Mouse (Mus musculus) heart, adult 2 months (tissue): ENCODE results near the gene Ramp2. TPM values are rescaled to one million over a fixed set of nuclear protein-coding genes. Genes with fewer than 3 reads are reported as not detected.

Source experiments
- DNase-seq, 2 experiments: peaks; one replicate each; pipeline ENCODE4 v3.0.0; 2021
- H3K27ac ChIP-seq: fragments of 200-600 bp; 2 replicates; pipeline ENCODE4 v1.8.1; 2022
- H3K27me3 ChIP-seq: fragments of 200-500 bp; 2 replicates; pipeline ENCODE4 v1.6.1; 2012; ENCODE audit warnings: mild to moderate bottlenecking, low read length, inconsistent platforms, mixed read lengths; ENCODE audit not compliant: control insufficient read depth, insufficient read depth
- H3K36me3 ChIP-seq: fragments of 200-500 bp; 2 replicates; pipeline ENCODE4 v1.6.1; 2012; ENCODE audit warnings: low read length, inconsistent platforms; ENCODE audit not compliant: control insufficient read depth, insufficient read depth
- H3K4me1 ChIP-seq: fragments of 200-500 bp; 2 replicates; pipeline ENCODE4 v1.6.1; 2011; ENCODE audit warnings: low read length; ENCODE audit not compliant: control insufficient read depth, insufficient read depth
- H3K4me3 ChIP-seq: fragments of 200-600 bp; 2 replicates; pipeline ENCODE4 v1.8.1; 2022
- H3K79me2 ChIP-seq: fragments of 200-500 bp; replicated peaks from 2 replicates; pipeline ENCODE4 v1.6.1; 2012; ENCODE audit warnings: mild to moderate bottlenecking, inconsistent platforms, low read length, moderate library complexity, mixed read lengths; ENCODE audit not compliant: control insufficient read depth, insufficient read depth
- H3K9ac ChIP-seq: fragments of 200-500 bp; 2 replicates; pipeline ENCODE4 v1.6.1; 2012; ENCODE audit warnings: low read depth, mild to moderate bottlenecking, control low read depth, inconsistent platforms, low read length, mixed read lengths
- CTCF ChIP-seq: fragments of 200-600 bp; IDR thresholded peaks from 2 replicates; pipeline ENCODE4 v1.8.1; 2022; ENCODE audit warnings: antibody characterized with exemption, mild to moderate bottlenecking, moderate library complexity
- EP300 ChIP-seq: fragments of 200-500 bp; IDR thresholded peaks from 2 replicates; pipeline ENCODE4 v1.6.1; 2011; ENCODE audit warnings: low read depth, low read length, control low read depth; ENCODE audit not compliant: insufficient read depth
- POLR2A ChIP-seq: fragments of 200-500 bp; IDR thresholded peaks from 2 replicates; pipeline ENCODE4 v1.6.1; 2011; ENCODE audit warnings: mild to moderate bottlenecking, low read depth, low read length, control low read depth; ENCODE audit not compliant: insufficient read depth
- whole genome bisulfite sequencing: fragments of 180-500 bp; shearing (Covaris S2); methylation state at CpG from one replicate; pipeline ENCODE4 v1.1.7; 2018; 5-methylcytosine and 5-hydroxymethylcytosine counted together
- intact Hi-C: fragments of 180-260 bp; cut with DNase I; formaldehyde crosslinking; loops from one replicate; pipeline ENCODE4 v1.15.1; 2025
- polyA plus RNA-seq: library from polyadenylated mRNA; depleted of rRNA; stranded (reverse); fragments of >200 nt; gene quantifications from 2 replicates; pipeline ENCODE4 v1.2.3, GENCODE M21; 2012
- total RNA-seq, 2 experiments: library from RNA; stranded (reverse); gene quantifications; 2 replicates each; pipeline ENCODE4 v1.2.3; 2021

Ramp2 gene
- total and polyA plus RNA-seq, 3 experiments = 89.1 to 130 (median 90.3) TPM

DNA sequence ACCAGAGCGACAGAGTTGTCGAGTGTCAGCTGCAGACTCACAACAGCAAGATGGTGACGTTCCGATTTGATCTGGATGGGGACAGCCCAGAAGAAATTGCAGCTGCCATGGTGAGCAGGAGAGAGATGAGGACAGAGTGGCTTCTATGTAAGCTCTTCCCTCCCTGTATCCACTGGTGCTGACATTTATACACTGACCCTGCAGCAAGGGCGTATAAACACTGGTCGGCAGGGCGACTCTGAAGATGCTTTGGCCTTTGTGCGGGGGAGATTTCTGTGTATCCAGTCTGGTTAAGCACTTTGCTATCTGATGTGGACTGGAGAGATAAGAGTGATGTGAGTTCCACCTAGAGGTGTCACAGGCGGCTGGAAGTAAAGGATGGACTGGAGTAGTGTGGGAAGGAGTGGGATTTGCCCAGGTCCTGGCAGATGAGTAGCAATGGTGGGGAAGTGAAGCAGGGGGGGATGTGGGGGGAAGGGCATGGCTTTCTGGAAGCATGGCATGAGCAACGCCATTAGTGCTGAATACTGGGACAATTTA, 23.8 kb downstream of the Ramp2 start:
- TF ChIP-seq CTCF (no peak), POLR2A (no peak), EP300 (no peak)
- no peaks in the 10 kb centered on the region for H3K36me3 ChIP-seq
- intact Hi-C loops = no loop called here
- H3K27ac ChIP-seq = no peak overlapping the region
- no peaks in the 10 kb centered on the region for H3K79me2 ChIP-seq
- no peak overlapping the region for H3K4me3 ChIP-seq
- H3K27me3 ChIP-seq = no peaks in the 10 kb centered on the region
- H3K9ac ChIP-seq = no peak overlapping the region
- no peak for DNase-seq
- H3K4me1 ChIP-seq = no peaks in the 10 kb centered on the region
- 43% methylated on average over 10 of the region's 10 CpGs for WGBS

DNA sequence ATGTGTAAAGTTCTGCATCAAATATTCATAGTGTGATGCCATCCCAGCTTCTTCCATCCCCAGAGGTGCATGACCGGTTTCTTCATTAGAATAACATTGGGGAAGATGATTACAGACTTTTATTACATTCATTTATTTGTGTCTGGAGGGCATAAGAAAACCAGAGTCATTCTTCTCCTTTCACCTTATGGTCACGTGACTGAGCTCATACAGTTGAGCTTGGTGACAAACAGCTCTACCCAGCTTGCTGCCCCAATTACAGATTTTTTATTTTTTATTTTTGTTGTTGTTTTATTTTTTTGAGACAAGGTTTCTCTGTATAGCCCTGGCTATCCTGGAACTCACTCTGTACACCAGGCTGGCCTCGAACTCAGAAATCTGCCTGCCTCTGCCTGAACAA, 26.6 kb downstream of the Ramp2 start:
- no peak for DNase-seq
- intact Hi-C loops = no loop called here
- Histone ChIP-seq H3K27me3 (no peaks in the 10 kb centered on the region), H3K9ac (no peak overlapping the region), H3K27ac (no peak overlapping the region), H3K79me2 (no peaks in the 10 kb centered on the region), H3K4me1 (0 out of 2 replicates have a peak, but pooled peaks cover 1% of the 10 kb centered on the region), H3K4me3 (no peak overlapping the region), H3K36me3 (no peaks in the 10 kb centered on the region; the same call in 1 of the 2 replicates)
- no peak for TF ChIP-seq EP300
- no peak for TF ChIP-seq CTCF
- no peak for TF ChIP-seq POLR2A
- WGBS = 82% methylated on average over 3 of the region's 3 CpGs

DNA sequence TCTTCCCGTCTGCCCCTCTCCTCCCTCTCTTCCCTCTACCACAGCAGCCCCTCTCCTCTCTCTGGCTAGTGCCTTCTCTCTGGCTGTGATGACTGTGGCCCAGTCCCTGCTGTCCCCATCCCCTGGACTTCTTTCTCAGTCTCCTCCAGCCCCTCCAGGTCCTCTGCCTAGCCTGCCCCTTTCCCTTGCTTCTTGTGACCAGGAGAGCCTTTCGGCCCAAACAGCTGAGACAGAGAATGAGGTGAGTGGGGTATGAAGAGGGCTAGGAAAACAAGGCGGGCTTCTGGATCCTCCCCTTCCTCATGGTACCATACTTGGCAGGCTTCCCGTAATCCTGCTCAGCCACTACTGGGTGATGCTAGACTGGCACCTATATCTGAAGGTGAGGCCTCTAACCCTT, 29.5 kb downstream of the Ramp2 start:
- Histone ChIP-seq H3K79me2 (no peaks in the 10 kb centered on the region), H3K27me3 (no peaks in the 10 kb centered on the region), H3K27ac (no peak overlapping the region), H3K4me1 (peaks cover 7% of the 10 kb centered on the region), H3K36me3 (no peaks in the 10 kb centered on the region; the same call in 1 of the 2 replicates), H3K9ac (no peak overlapping the region), H3K4me3 (no peak overlapping the region)
- WGBS = 81% methylated on average over 4 of the region's 4 CpGs
- TF ChIP-seq POLR2A = no peak
- TF ChIP-seq EP300 = no peak
- no peak for TF ChIP-seq CTCF
- DNase-seq = no peak
- intact Hi-C loops = no loop called here

DNA sequence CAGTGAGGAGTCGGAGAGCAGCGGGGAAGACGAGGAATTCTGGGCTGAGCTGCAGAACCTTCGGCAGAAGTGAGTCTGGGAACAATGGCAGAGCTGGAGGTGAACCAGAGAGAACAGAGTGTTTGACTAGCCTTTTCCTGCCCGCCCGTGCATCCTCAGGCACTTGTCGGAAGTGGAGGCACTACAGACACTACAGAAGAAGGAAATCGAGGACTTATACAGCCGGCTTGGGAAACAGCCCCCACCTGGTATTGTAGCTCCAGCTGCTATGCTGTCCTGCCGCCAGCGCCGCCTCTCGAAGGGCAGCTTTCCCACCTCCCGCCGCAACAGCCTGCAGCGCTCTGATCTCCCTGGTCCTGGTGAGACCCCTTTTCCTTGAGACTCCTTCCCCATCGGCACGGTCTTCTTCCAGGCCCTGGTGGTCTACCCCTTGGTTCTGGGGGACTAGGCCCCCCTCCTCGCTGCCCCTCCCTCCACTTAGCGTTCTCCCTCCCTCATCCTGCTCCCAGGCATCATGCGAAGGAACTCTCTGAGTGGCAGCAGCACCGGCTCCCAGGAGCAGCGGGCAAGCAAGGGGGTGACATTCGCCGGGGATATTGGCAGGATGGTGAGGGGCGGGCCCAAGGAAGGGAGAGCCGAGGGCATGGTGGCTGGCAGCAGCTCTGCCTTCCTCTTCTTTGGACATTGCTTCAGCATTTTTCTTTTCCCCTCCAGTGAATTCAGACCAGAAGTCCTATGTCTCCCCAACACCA, 30.7 kb downstream of the Ramp2 start:
- H3K4me3 ChIP-seq = no peak overlapping the region
- no peak for TF ChIP-seq CTCF
- TF ChIP-seq POLR2A = no peak
- no peak for TF ChIP-seq EP300
- WGBS = 47% methylated on average over 27 of the region's 27 CpGs

DNA sequence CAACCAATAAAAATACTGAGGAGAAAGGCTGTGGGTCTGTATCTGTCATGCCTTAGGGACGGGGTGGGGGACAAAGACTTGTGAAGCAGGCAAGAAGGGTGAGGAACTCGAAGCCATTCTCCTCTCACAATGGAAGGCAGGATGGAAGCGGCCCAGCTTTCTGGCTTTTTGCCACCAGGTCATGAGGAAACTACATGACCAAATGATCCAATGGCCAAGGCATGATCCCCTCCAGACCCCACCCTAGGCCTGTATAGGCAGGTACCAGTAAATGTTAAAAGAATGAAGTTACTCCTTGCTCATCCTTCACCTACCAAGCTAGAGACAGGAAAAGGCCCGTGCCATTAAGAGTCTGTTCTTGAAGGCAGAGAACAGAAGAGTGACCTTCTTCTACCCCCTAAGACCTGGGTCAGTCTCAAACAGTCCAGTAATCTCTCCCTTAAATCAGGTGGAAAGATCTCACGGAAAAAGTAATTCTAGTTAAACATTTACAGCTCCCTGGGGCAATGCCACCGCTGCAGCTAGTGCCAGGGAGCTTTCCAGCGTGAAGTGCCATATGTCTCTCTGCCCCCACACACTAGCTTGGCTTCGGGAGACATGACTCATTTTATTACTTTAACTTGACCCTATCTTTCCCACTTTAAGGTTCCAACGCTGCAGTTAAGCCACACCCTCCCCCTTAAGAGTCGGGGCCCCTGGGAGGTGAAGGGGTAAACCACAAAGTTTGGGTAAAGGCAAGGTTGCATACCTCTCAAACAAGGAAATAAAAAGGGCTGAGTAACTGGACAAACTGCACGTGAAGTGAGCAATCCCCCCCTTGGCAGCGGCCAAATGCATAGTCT, 31.8 kb downstream of the Ramp2 start:
- intact Hi-C loops = loop anchor here (2.0 kb wide), 2 partner anchors 15 to 25 kb away; partner anchors contain the start of gene Vps25
- no peak overlapping the region for H3K9ac ChIP-seq
- no peaks in the 10 kb centered on the region; the same call in 1 of the 2 replicates for H3K36me3 ChIP-seq
- WGBS = 48% methylated on average over 12 of the region's 12 CpGs
- no peak for DNase-seq
- no peak for TF ChIP-seq POLR2A
- no peak for TF ChIP-seq CTCF
- no peak for TF ChIP-seq EP300
- H3K27me3 ChIP-seq = no peaks in the 10 kb centered on the region
- H3K4me1 ChIP-seq = peaks cover 7% of the 10 kb centered on the region
- no peaks in the 10 kb centered on the region for H3K79me2 ChIP-seq
- H3K4me3 ChIP-seq = peak overlapping the region; percentile 93
- no peak overlapping the region for H3K27ac ChIP-seq

More for the DNA sequence above, 30.7 kb downstream of the Ramp2 start:
- peaks cover 7% of the 10 kb centered on the region for H3K4me1 ChIP-seq
- no peaks in the 10 kb centered on the region for H3K79me2 ChIP-seq
- no peak overlapping the region for H3K9ac ChIP-seq
- DNase-seq = no peak
- intact Hi-C loops = loop anchor here (2.0 kb wide), 1 partner anchor 14 kb away; no protein-coding TSS in a partner anchor
- H3K27ac ChIP-seq = no peak overlapping the region
- no peaks in the 10 kb centered on the region for H3K27me3 ChIP-seq
- no peaks in the 10 kb centered on the region; the same call in 1 of the 2 replicates for H3K36me3 ChIP-seq
